Mouse (Mus musculus) kidney, postnatal 0 days (tissue): ENCODE data around the gene Vps53. TPM values are rescaled to one million over a fixed set of nuclear protein-coding genes. Genes with fewer than 3 reads are reported as not detected.

Experiments
- ATAC-seq: fragments of 200-750 bp; cut with Nextera tagmentation; replicated peaks from 2 replicates; pipeline ENCODE4 v1.8.0; 2017; ENCODE audit warnings: low read depth, moderate number of reproducible peaks, moderate TSS enrichment, moderate library complexity; ENCODE audit not compliant: low FRiP score
- DNase-seq: peaks from one replicate; pipeline ENCODE4 v3.0.0-alpha.2; 2016; ENCODE audit warnings: low spot score
- H3K27ac ChIP-seq: fragments of 300-500 bp; sonication (generic); 2 replicates; pipeline ENCODE4 v1.5.1; 2014; ENCODE audit warnings: mild to moderate bottlenecking
- H3K27me3 ChIP-seq: fragments of 300-500 bp; sonication (generic); 2 replicates; pipeline ENCODE4 v1.6.1; 2014; ENCODE audit warnings: low read length, mixed read lengths; ENCODE audit not compliant: insufficient read depth
- H3K36me3 ChIP-seq: fragments of 300-500 bp; sonication (generic); 2 replicates; pipeline ENCODE4 v1.6.1; 2014; ENCODE audit warnings: low read length, mixed read lengths; ENCODE audit not compliant: insufficient read depth
- H3K4me1 ChIP-seq: fragments of 300-500 bp; sonication (generic); replicated peaks from 2 replicates; pipeline ENCODE4 v1.6.1; 2014; ENCODE audit warnings: antibody characterized with exemption, low read length, mixed read lengths; ENCODE audit not compliant: insufficient read depth
- H3K4me2 ChIP-seq: fragments of 300-500 bp; sonication (generic); 2 replicates; pipeline ENCODE4 v1.6.1; 2014; ENCODE audit warnings: mild to moderate bottlenecking, low read length, moderate library complexity, mixed read lengths
- H3K4me3 ChIP-seq: fragments of 300-500 bp; sonication (generic); replicated peaks from 2 replicates; pipeline ENCODE4 v1.5.1; 2014; ENCODE audit warnings: low read depth, low read length
- H3K9ac ChIP-seq: fragments of 300-500 bp; sonication (generic); 2 replicates; pipeline ENCODE4 v1.6.1; 2014; ENCODE audit warnings: low read depth, low read length
- H3K9me3 ChIP-seq: fragments of 300-500 bp; sonication (generic); replicated peaks from 2 replicates; pipeline ENCODE4 v1.6.1; 2016; ENCODE audit warnings: low read length, inconsistent platforms, mixed read lengths
- CTCF ChIP-seq: IDR thresholded peaks from 2 replicates; pipeline ENCODE4 v1.5.1; 2016; ENCODE audit warnings: antibody characterized with exemption, low read depth, mild to moderate bottlenecking, moderate library complexity
- WGBS: fragments of 180-500 bp; shearing (Covaris S2); extraction: QIAGEN DNeasy Blood & Tissue Kit; methylation state at CpG from one replicate; pipeline ENCODE4 v1.1.7; 2014; 5-methylcytosine and 5-hydroxymethylcytosine counted together
- polyA plus RNA-seq: library from polyadenylated mRNA; unstranded; fragments of >200 nt; fragmentation: Nextera tagmentation; extraction: Ambion mirVana; gene quantifications from 2 replicates; pipeline ENCODE4 v1.2.1, GENCODE M21; 2015

Vps53 gene
- polyA plus RNA-seq, 1 experiment from 2014 or later: 39.0 TPM

- DNase-seq: no peak
- WGBS: 63% methylated on average over 10 of the region's 10 CpGs
- no peak for ATAC-seq
- Histone ChIP-seq H3K4me2 (no peak overlapping the region), H3K36me3 (no peaks in the 10 kb centered on the region), H3K4me1 (0 out of 2 replicates have a peak, but pooled peaks cover 2% of the 10 kb centered on the region), H3K4me3 (no peak overlapping the region), H3K27ac (no peak overlapping the region; the same call in 1 of the 2 replicates), H3K9me3 (no peaks in the 10 kb centered on the region), H3K9ac (no peak overlapping the region), H3K27me3 (no peaks in the 10 kb centered on the region)
- TF ChIP-seq CTCF: no peak
These were observed 137.3 kb downstream of the Vps53 start for GRCm38 (mm10) chr11:76042041-76042638.

- no peak for TF ChIP-seq CTCF
- Histone ChIP-seq H3K4me2 (no peak overlapping the region), H3K4me1 (0 out of 2 replicates have a peak, but pooled peaks cover 2% of the 10 kb centered on the region), H3K36me3 (no peaks in the 10 kb centered on the region), H3K9ac (no peak overlapping the region), H3K4me3 (no peak overlapping the region), H3K9me3 (no peaks in the 10 kb centered on the region), H3K27me3 (no peaks in the 10 kb centered on the region), H3K27ac (no peak overlapping the region)
- DNase-seq: no peak
- no peak for ATAC-seq
- WGBS: 75% methylated on average over 4 of the region's 4 CpGs
These were observed 138.6 kb downstream of the Vps53 start for GRCm38 (mm10) chr11:76040761-76041376.

GRCm38 (mm10) chr11:76040106-76040505, 139.3 kb downstream of the Vps53 start:
- Histone ChIP-seq H3K4me2 (no peak overlapping the region), H3K9me3 (no peaks in the 10 kb centered on the region), H3K36me3 (no peaks in the 10 kb centered on the region), H3K27me3 (no peaks in the 10 kb centered on the region), H3K9ac (no peak overlapping the region), H3K4me1 (0 out of 2 replicates have a peak, but pooled peaks cover 2% of the 10 kb centered on the region), H3K27ac (no peak overlapping the region), H3K4me3 (no peak overlapping the region)
- WGBS: 87% methylated on average over 8 of the region's 8 CpGs
- DNase-seq (no peak), ATAC-seq (no peak)
- TF ChIP-seq CTCF: no peak

GRCm38 (mm10) chr11:76039271-76040053, 140.0 kb downstream of the Vps53 start:
- H3K27me3 ChIP-seq: no peaks in the 10 kb centered on the region
- WGBS: 91% methylated on average over 3 of the region's 3 CpGs
- no peak for ATAC-seq

GRCm38 (mm10) chr11:76037581-76038294, 141.7 kb downstream of the Vps53 start:
- no peak overlapping the region for H3K4me3 ChIP-seq
- H3K27me3 ChIP-seq: no peaks in the 10 kb centered on the region
- DNase-seq (no peak), ATAC-seq (no peak)
- peaks cover 6% of the 10 kb centered on the region; the same call in 1 of the 2 replicates for H3K4me1 ChIP-seq
- no peak overlapping the region for H3K4me2 ChIP-seq
- H3K36me3 ChIP-seq: no peaks in the 10 kb centered on the region
- H3K9me3 ChIP-seq: no peaks in the 10 kb centered on the region
- H3K27ac ChIP-seq: no peak overlapping the region
- TF ChIP-seq CTCF: no peak
- H3K9ac ChIP-seq: no peak overlapping the region
- WGBS: 38% methylated on average over 6 of the region's 6 CpGs

More at GRCm38 (mm10) chr11:76039271-76040053, 140.0 kb downstream of the Vps53 start:
- H3K27ac ChIP-seq: no peak overlapping the region
- no peak overlapping the region for H3K4me2 ChIP-seq
- no peaks in the 10 kb centered on the region for H3K9me3 ChIP-seq
- H3K36me3 ChIP-seq: no peaks in the 10 kb centered on the region
- TF ChIP-seq CTCF: no peak
- no peak overlapping the region for H3K4me3 ChIP-seq
- DNase-seq: no peak
- no peak overlapping the region for H3K9ac ChIP-seq
- peaks cover 6% of the 10 kb centered on the region; the same call in 1 of the 2 replicates for H3K4me1 ChIP-seq

- Histone ChIP-seq H3K27ac (no peak overlapping the region), H3K4me2 (no peak overlapping the region), H3K9me3 (no peaks in the 10 kb centered on the region), H3K27me3 (no peaks in the 10 kb centered on the region), H3K4me1 (peaks cover 4% of the 10 kb centered on the region; the same call in 1 of the 2 replicates), H3K4me3 (no peak overlapping the region), H3K9ac (no peak overlapping the region), H3K36me3 (no peaks in the 10 kb centered on the region)
- no peak for TF ChIP-seq CTCF
- ATAC-seq (no peak), DNase-seq (no peak)
- 67% methylated on average over 8 of the region's 8 CpGs for WGBS
These were observed 144.3 kb downstream of the Vps53 start for GRCm38 (mm10) chr11:76035182-76035581.
